Mouse (Mus musculus) heart, postnatal 25 days (tissue): Measurements from ENCODE around the gene Mad1l1. TPM values are rescaled to one million over a fixed set of nuclear protein-coding genes. Genes with fewer than 3 reads are reported as not detected.

Experiments used
- DNase-seq: peaks from one replicate; pipeline ENCODE4 v3.0.0; 2022; ENCODE audit warnings: low spot score
- intact Hi-C: fragments of 180-260 bp; cut with DNase I; formaldehyde crosslinking; loops from one replicate; pipeline ENCODE4 v1.15.1; 2025
- total RNA-seq, 2 experiments: library from RNA; stranded (reverse); gene quantifications; 2 replicates each; pipeline ENCODE4 v1.2.3; 2021

Mad1l1 gene
- total RNA-seq, 2 experiments from 2014 or later, result 10.0 to 11.0 TPM

- no peak for DNase-seq
- intact Hi-C loops, result loop anchor here (5.0 kb wide), 1 partner anchor 80 kb away; no protein-coding TSS in a partner anchor
These were observed 11.2 kb upstream of the Mad1l1 start for GRCm38 (mm10) chr5:140332519-140332918.

- intact Hi-C loops, result loop anchor here (5.0 kb wide), 1 partner anchor 80 kb away; no protein-coding TSS in a partner anchor
- peak; percentile 61 for DNase-seq
These were observed 10.5 kb upstream of the Mad1l1 start, which contains the start of gene Mrm2 for GRCm38 (mm10) chr5:140331615-140332512. Gene Mrm2 (minus strand): TSS chr5:140331898.

- no peak for DNase-seq
- intact Hi-C loops, result no loop called here
These were observed 2.7 kb upstream of the Mad1l1 start for GRCm38 (mm10) chr5:140324058-140324457.

DNA sequence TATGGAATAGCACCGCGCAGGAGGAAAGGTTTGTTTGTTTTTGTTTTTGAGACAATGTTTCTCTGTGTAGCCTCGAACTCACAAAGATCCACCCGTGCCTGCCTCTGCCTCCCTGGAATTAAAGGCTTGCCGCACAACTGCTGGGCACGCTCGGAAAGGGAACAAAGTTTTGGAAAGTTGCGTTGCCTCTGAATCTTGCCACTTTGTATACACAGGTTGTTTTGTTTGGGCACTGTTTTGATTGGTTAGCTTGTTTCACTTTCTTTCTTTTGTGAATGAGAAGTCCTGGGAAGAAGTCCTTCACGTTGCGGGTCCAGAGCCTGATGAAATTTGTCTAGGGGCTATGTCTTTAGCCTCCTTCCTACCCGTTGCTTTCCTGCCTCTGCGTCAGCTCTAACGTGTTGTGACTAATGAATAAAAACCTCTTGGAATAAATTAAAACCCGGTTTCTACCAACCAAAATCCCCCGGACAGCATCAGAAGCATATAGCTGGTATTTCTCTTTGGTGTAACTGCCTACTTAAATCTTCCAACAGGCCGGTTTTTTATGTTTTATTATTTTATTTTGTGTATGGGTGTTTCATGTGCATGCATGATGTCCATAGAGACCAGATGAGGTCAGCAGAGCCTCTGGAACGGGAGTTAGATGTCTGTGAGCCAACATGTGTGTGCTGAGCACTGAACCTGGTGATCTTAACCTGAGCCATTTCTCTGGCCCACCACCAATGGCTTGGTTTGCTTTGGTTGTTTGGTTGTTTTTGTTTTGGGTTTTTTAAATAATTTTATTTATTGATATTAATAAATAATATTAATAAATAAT is 614 bp upstream of the Mad1l1 start:
- intact Hi-C loops, result no loop called here
- no peak for DNase-seq

DNA sequence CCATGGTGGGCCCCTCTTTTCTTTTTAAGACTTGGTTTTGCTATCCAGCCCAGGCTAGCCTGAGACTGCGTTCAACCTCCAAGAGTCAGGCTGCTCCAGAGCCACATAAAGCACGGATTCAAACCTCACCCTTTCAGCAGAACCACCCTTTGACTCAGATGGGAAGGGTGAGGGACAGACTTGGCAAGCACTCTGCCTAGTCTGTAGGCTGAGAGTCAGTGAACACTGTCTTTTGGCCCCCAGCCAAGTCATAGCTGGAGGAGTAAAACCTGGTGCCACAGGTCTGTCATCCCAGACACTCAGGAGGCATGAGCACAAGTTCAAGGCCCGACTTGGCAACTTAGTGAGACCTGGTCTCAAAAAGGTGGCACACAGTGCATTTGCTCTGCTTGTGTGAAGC is 4.6 kb downstream of the Mad1l1 start:
- DNase-seq, result no peak
- intact Hi-C loops, result no loop called here

DNA sequence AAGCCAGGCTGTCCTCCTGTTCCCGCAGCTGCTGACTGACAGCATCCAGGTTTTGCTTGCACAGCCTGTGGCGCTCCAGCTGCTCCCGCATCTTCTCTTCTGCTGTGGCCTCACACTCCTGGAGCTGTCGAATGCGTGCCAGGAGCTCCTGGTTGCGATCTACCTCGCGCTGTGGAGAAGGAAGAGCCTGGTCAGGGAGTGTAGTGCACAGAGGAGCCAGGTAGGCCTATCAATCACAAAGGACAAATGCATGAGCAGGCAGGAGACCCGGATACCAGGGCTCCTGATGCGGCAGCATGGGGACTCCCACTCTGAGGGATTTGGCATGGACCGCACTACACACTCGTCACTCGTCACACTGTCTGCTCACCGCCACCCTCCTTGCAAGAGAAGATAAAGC is 13.8 kb downstream of the Mad1l1 start:
- DNase-seq, result no peak
- intact Hi-C loops, result no loop called here

DNA sequence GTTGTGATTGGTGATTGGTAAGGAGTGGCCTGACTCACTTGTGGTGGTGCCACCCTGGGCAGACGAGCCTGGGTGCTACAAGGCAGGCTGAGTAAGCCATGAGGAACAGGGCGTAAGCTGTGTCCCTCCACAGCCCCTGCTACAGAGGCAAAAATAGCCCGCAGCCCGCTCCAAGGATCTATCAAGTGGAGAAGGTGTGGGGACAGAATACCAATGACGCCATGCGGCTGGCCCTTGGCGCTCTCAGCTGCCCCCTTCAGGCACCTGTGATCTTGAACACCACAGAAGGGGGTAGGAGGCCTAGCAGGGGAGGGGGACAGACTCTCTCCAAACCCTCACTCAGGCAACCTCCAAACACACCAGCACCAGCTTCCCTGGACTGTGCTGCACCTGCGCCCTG is 15.3 kb downstream of the Mad1l1 start:
- DNase-seq, result peak; percentile 10
- intact Hi-C loops, result no loop called here

GRCm38 (mm10) chr5:140298291-140298690 is 23.1 kb downstream of the Mad1l1 start:
- intact Hi-C loops, result no loop called here
- DNase-seq, result no peak

GRCm38 (mm10) chr5:140292152-140292551 is 29.2 kb downstream of the Mad1l1 start:
- DNase-seq, result no peak
- intact Hi-C loops, result loop anchor here (1.0 to 5.0 kb wide), 3 partner anchors 95 to 454 kb away; partner anchors contain the start of gene Elfn1

DNA sequence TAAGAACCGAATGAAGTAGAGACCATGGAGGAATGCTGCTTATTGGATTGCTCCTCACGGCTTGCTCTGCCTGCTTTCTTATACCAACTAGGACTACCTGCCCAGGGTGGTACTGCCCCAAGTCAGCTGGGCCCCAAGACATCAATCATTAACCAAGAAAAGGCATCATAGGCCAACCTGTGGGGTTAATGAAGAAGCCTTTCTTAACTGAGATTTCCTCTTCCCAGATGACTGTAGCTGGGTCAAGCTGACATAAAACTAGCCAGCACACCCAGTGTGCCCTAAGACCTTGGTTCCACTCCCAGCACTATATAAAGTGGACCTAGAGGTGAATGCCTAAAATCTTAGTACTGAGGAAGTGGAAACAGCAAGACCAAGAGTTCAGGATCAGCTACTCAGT is 32.2 kb downstream of the Mad1l1 start:
- intact Hi-C loops, result no loop called here
- no peak for DNase-seq

DNA sequence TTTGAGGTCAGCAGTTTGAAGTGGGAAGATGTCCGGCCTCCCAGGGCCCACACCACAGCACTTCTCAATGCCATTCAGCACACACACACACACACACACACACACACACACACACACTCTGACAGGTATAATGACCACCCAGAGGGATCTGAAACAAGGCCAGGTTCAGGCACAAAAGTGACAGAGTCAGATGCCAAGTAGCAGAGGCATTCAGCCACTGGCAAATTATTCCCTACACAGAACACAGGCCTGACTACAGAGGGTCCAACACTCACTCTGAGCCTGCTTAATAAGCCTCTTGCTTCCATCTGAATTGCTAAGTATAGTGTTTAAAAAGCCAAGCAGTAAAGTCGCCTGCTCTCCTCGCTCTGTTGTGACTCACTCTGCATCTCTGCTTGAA is 33.1 kb downstream of the Mad1l1 start:
- DNase-seq, result no peak

DNA sequence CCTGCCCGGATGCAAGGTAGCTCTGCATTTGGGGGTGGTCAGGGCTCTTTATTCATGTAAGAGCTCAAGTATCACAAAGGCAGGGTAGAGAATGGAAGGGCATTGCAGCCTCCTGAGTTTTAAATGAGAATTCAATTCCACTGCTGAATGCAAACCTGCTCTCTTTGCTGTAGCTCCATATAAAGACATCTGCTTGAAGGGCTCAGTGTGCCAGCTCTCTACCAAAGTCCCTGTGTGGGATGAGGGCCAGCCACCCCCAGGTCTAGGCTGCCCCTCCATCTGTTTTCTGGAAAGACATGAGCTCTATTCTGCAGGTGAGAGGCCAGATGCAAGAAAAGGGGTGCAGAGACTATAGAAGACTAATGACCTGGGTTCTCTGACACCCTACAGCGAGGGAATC is 36.6 kb downstream of the Mad1l1 start:
- no peak for DNase-seq
- intact Hi-C loops, result no loop called here

More for the DNA sequence above, 33.1 kb downstream of the Mad1l1 start:
- intact Hi-C loops, result no loop called here

- DNase-seq, result no peak
- intact Hi-C loops, result no loop called here
These were observed 37.3 kb downstream of the Mad1l1 start for GRCm38 (mm10) chr5:140284011-140284410.

- intact Hi-C loops, result no loop called here
- no peak for DNase-seq
These were observed 38.5 kb downstream of the Mad1l1 start for GRCm38 (mm10) chr5:140282900-140283299.

DNA sequence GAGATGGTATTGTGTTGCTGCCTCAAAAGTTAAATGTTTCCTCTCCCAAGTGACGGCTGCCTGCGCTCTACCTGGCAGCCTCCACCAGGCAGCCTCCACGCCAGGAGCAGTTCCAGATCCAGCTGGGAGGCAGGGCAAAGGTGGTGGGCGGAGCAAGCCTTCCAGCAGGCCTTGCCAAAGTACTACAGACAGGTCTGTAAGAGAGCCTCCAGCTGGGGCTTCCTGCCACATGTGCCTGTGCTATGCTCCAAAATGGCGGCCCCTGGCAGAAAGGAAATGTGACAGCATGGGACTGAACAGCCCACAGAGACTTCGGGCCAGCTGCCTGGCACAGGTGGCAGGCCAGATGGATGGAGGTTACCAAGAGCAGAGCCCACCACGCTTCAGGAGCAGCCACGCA is 39.0 kb downstream of the Mad1l1 start:
- intact Hi-C loops, result no loop called here
- DNase-seq, result no peak

GRCm38 (mm10) chr5:140280205-140280604 is 41.1 kb downstream of the Mad1l1 start:
- intact Hi-C loops, result no loop called here
- no peak for DNase-seq

DNA sequence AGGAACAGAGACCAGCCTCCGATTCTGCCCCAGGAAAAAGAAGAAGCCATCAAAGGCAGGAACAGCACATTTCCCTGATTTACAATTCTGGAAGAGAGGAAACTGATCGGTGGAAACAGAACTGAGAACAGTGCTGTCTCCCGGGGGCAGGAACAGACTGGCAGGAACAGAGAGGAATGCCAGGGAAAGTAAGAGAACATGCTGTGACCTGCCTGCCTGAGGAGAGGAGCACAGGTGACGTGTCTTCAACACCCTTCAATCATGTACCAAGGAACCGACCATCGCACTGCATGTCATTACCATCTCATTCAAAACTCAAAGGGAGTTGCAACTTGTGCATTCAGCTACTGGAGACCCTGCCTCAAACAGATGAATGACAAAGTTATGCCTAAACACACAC is 44.6 kb downstream of the Mad1l1 start:
- DNase-seq, result no peak
- intact Hi-C loops, result no loop called here

- no peak for DNase-seq
- intact Hi-C loops, result no loop called here
These were observed 50.2 kb downstream of the Mad1l1 start for GRCm38 (mm10) chr5:140270976-140271685.

DNA sequence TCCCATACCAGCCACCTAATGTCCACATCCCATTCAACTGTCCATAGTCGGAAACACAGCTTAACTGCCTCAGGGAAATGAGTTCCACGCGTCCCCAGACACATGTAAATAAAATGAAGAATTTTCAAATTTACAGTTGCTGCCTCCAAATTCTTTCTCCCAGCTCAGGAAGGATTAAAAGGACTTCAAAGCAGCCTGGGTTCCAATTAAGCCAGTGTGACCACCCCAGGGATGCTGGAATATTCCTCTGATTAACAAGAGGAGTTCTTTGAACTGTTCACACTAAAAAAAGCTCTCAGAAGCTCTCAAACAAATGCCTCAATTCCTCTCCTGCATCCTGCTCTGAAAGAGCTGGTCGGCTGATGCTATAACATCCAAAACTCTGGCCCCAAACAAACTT is 53.0 kb downstream of the Mad1l1 start:
- DNase-seq, result no peak
- intact Hi-C loops, result no loop called here

- DNase-seq, result no peak
- intact Hi-C loops, result no loop called here
These were observed 54.3 kb downstream of the Mad1l1 start for GRCm38 (mm10) chr5:140267061-140267460.
